Mouse (Mus musculus): ENCODE results near the gene Cox7a1.

- TF ChIP-seq POLR2A (IDR thresholded peaks at IDR 0.05; ENCODE audit: insufficient read depth, low read length) (no peak), CTCF (IDR thresholded peaks at IDR 0.05; ENCODE audit: low read depth, low read length) (no peak), EP300 (IDR thresholded peaks at IDR 0.05; ENCODE audit: insufficient read depth, low read depth, low read length) (no peak)
Measured at GRCm38 (mm10) chr7:30154040-30154439, 29.9 kb upstream of the Cox7a1 start.
